Mouse (Mus musculus) layer of hippocampus, adult 2 months (tissue): ENCODE measurements around the gene Fnbp1l. TPM values are rescaled to one million over a fixed set of nuclear protein-coding genes. Genes with fewer than 3 reads are reported as not detected.
A peak's percentile ranks its signal among the peaks of the same experiment; 100 is the strongest.

Source experiments
- DNase-seq, 2 experiments: peaks; one replicate each; pipeline ENCODE4 v3.0.0; 2022; ENCODE audit warnings: low spot score in 2 of 2
- H3K27ac ChIP-seq: fragments of 200-600 bp; 2 replicates; pipeline ENCODE4 v1.8.1; 2022
- H3K4me3 ChIP-seq: fragments of 200-600 bp; 2 replicates; pipeline ENCODE4 v1.8.1; 2022; ENCODE audit warnings: mild to moderate bottlenecking
- CTCF ChIP-seq: fragments of 200-600 bp; conservative IDR thresholded peaks from 2 replicates; pipeline ENCODE4 v1.8.1; 2022; ENCODE audit warnings: antibody characterized with exemption, mild to moderate bottlenecking, moderate library complexity
- total RNA-seq, 2 experiments: library from RNA; stranded (reverse); gene quantifications; 2 replicates each; pipeline ENCODE4 v1.2.3; 2021

Fnbp1l gene
- total RNA-seq, 2 experiments from 2014 or later = 29.6 to 31.8 TPM

GRCm38 (mm10) chr3:122512725-122513375 is 106.7 kb downstream of the Fnbp1l start:
- no peak overlapping the region for H3K4me3 ChIP-seq
- no peak for DNase-seq
- TF ChIP-seq CTCF = no peak

GRCm38 (mm10) chr3:122511721-122512619 is 107.5 kb downstream of the Fnbp1l start:
- no peak for DNase-seq
- TF ChIP-seq CTCF = no peak

More at GRCm38 (mm10) chr3:122512725-122513375, 106.7 kb downstream of the Fnbp1l start:
- H3K27ac ChIP-seq = no peak overlapping the region

GRCm38 (mm10) chr3:122510932-122511331 is 108.6 kb downstream of the Fnbp1l start:
- Histone ChIP-seq H3K27ac (no peak overlapping the region), H3K4me3 (no peak overlapping the region)
- no peak for TF ChIP-seq CTCF
- DNase-seq = no peak

More at GRCm38 (mm10) chr3:122511721-122512619, 107.5 kb downstream of the Fnbp1l start:
- Histone ChIP-seq H3K4me3 (no peak overlapping the region), H3K27ac (no peak overlapping the region)

- no peak for DNase-seq
- Histone ChIP-seq H3K27ac (no peak overlapping the region; the same call in 1 of the 2 replicates), H3K4me3 (no peak overlapping the region)
- TF ChIP-seq CTCF = no peak
These were observed 109.2 kb downstream of the Fnbp1l start for GRCm38 (mm10) chr3:122510240-122510750.

GRCm38 (mm10) chr3:122509534-122510239 is 109.8 kb downstream of the Fnbp1l start:
- Histone ChIP-seq H3K27ac (no peak overlapping the region; the same call in 1 of the 2 replicates), H3K4me3 (no peak overlapping the region)
- no peak for TF ChIP-seq CTCF
- DNase-seq = no peak

- Histone ChIP-seq H3K27ac (no peak overlapping the region), H3K4me3 (no peak overlapping the region)
- peak; percentile 82 for TF ChIP-seq CTCF
- peak in 1 of 2 experiments; percentile 39 for DNase-seq
These were observed 110.4 kb downstream of the Fnbp1l start for GRCm38 (mm10) chr3:122509084-122509483.

GRCm38 (mm10) chr3:122507826-122508225 is 111.7 kb downstream of the Fnbp1l start:
- H3K27ac ChIP-seq = no peak overlapping the region
- no peak for TF ChIP-seq CTCF
- H3K4me3 ChIP-seq = no peak overlapping the region
- DNase-seq = no peak

- H3K27ac ChIP-seq = peak overlapping the region; percentile 68; the same call in 1 of the 2 replicates
- DNase-seq = no peak
- no peak overlapping the region for H3K4me3 ChIP-seq
- no peak for TF ChIP-seq CTCF
These were observed 113.1 kb downstream of the Fnbp1l start for GRCm38 (mm10) chr3:122506343-122506916.

- Histone ChIP-seq H3K4me3 (no peak overlapping the region), H3K27ac (no peak overlapping the region)
- TF ChIP-seq CTCF = no peak
- no peak for DNase-seq
These were observed 118.6 kb downstream of the Fnbp1l start for GRCm38 (mm10) chr3:122500929-122501328.

GRCm38 (mm10) chr3:122499647-122500046 is 119.9 kb downstream of the Fnbp1l start:
- H3K27ac ChIP-seq = no peak overlapping the region
- no peak for DNase-seq
- TF ChIP-seq CTCF = no peak
- H3K4me3 ChIP-seq = no peak overlapping the region

- no peak for DNase-seq
- Histone ChIP-seq H3K4me3 (no peak overlapping the region), H3K27ac (no peak overlapping the region)
- no peak for TF ChIP-seq CTCF
These were observed 121.0 kb downstream of the Fnbp1l start for GRCm38 (mm10) chr3:122498528-122498927.

GRCm38 (mm10) chr3:122497871-122498270 is 121.6 kb downstream of the Fnbp1l start:
- TF ChIP-seq CTCF = no peak
- no peak overlapping the region for H3K27ac ChIP-seq
- DNase-seq = no peak
- H3K4me3 ChIP-seq = no peak overlapping the region
